Mouse (Mus musculus): Measurements from ENCODE around the gene Rnf150.

Gene Rnf150

DNA sequence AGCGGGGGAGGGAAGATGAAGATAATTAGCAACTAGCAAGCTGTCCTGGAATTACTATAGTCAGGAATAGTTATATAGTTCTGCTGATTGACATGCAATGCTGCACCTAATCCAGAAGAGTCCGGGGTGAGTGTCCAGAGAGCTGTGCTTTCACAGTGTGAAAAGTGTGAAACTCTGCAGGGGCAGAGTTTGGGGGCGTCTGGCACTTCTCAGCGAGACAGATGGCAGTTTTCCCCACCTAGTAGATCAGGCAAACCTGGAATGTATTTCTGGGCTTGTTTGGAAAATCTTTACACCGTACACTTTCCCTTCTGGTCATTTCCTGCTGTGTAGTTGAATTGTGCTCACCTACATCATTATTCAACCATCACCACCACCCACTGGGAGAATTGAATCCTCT, 148.6 kb downstream of the Rnf150 start:
- no peak for DNase-seq (ENCODE audit: low spot score)

DNA sequence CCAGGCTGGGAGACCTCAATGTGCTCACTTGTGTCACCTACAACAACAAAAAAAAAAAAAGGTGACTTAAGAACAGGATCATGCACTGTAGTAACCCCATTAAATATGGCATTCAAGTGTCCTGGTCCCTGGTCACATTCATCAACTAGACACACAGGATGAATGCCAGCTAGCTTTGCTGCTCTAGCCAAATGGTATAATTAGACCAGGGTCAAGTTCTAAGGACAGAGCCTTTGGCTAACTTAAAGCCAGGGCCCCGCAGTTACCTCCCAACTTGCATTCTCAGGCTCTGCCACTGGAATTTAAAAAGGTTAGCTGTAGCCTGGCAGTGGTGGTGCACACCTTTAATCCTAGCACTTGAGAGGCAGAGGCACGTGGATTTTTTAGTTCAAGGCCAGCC, 165.1 kb downstream of the Rnf150 start:
- no peak for DNase-seq (ENCODE audit: low spot score)

DNA sequence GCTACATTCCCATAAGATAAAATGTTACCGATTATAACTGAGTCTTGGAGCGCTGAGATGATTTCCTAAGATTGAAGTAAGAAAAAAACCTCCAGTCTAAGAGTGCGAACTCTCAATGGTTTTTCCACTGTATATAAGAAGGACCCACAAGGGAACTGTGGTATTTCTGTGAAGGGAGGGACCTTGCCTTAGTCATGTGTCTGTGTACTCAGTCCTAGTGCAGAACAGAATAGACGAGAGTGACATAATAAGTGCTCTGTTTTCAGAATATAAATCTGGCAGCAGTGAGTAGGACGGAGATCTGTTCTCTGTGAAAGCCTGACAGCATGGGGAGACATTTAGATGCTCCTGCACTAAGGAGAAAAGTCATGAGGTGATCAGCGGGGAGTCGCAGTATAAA, 169.6 kb downstream of the Rnf150 start:
- no peak for DNase-seq (ENCODE audit: low spot score)

- no peak for DNase-seq (ENCODE audit: low spot score)
Measured at GRCm38 (mm10) chr8:83035141-83035540, 172.0 kb downstream of the Rnf150 start.

GRCm38 (mm10) chr8:83036521-83037166, 173.5 kb downstream of the Rnf150 start:
- no peak for DNase-seq (ENCODE audit: low spot score)

DNA sequence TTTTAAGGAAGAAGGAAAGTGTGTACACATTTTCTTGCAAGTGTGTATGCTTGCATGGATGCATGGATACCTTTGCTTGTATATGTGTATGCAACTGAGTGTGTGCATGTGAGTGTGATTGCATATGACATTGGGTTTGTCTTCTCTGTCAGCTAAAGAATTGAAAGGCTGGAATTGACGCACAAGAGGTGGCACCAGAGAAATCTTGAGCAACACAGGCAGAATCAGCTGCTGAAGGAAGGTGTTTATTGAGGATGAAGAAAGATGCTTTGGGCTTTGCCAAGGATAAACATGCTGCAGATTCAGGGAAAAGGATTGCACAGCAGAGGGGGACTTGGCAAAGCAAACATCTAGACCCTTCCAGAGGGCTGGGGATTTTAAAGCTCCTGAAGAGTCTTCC, 174.2 kb downstream of the Rnf150 start:
- DNase-seq (ENCODE audit: low spot score): no peak

- no peak for DNase-seq (ENCODE audit: low spot score)
Measured at GRCm38 (mm10) chr8:83038575-83038974, 175.4 kb downstream of the Rnf150 start.

DNA sequence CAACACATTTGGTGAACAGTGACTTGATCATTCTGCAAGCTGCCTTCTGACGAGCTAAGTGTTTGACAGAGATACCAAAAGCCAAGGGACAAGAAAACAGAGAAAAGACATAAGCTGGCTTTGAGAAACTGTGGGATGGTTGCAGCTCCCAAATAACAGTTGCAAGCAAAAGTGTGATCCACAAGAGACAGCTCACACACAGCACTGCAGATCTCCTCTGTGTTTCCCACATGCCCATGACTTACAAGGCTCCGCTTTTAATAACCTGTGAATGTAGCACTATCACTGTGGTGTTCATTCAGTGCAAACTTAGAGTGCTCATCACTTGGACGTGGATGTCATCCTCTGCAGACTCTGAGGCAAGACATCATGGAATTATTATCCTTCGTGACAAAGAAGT, 178.3 kb downstream of the Rnf150 start:
- no peak for DNase-seq (ENCODE audit: low spot score)

- DNase-seq (ENCODE audit: low spot score): no peak
Measured at GRCm38 (mm10) chr8:83046912-83047311, 183.8 kb downstream of the Rnf150 start.

GRCm38 (mm10) chr8:83048527-83048926, 185.4 kb downstream of the Rnf150 start:
- no peak for DNase-seq (ENCODE audit: low spot score)

- DNase-seq (ENCODE audit: low spot score): no peak
Measured at GRCm38 (mm10) chr8:83049171-83049601, 186.0 kb downstream of the Rnf150 start.

GRCm38 (mm10) chr8:83049616-83050015, 186.5 kb downstream of the Rnf150 start:
- no peak for DNase-seq (ENCODE audit: low spot score)

GRCm38 (mm10) chr8:83052896-83053295, 189.7 kb downstream of the Rnf150 start:
- no peak for DNase-seq (ENCODE audit: low spot score)

DNA sequence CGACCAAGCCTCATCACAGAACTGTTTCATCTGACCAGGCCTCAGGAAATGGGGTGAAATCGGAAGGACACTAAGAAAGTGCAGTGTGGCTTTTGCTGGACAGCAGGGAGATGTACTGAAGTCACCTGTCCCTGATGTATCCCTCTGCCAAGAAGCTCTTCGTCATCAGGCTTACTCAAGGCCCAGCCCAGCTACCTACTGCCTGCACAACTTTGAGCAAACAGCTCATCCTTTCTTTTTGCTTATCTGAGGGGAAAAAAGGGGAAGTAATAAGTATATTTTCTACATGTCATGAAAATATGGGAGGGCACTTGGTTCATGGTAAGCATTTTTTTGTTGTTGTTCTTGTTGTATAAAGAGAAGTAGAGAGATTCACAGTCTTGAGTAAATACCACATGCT, 191.6 kb downstream of the Rnf150 start:
- no peak for DNase-seq (ENCODE audit: low spot score)

- no peak for DNase-seq (ENCODE audit: low spot score)
Measured at GRCm38 (mm10) chr8:83058951-83059350, 195.8 kb downstream of the Rnf150 start.

GRCm38 (mm10) chr8:83060076-83060475, 196.9 kb downstream of the Rnf150 start:
- no peak for DNase-seq (ENCODE audit: low spot score)

DNA sequence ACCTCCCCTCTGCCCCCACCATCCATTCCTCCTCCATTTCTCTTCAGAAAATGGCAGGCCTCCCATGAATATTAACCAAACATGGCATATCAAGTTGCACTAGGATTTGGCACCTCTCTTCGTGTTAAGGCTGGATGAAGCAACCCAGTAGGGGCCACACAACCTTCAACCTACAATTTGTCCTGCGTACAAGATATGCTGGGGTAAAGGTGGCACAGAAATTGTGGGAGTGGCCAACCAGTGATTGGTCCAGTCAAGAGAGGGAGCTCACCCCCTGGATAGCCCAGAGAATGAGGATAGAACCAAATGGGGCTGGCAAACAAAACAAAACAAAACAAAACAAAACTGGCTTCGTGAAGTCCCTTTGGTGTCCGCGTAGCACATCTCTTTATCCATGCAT, 198.1 kb downstream of the Rnf150 start:
- DNase-seq (ENCODE audit: low spot score): no peak

- no peak for DNase-seq (ENCODE audit: low spot score)
Measured at GRCm38 (mm10) chr8:83061873-83062272, 198.7 kb downstream of the Rnf150 start.

- no peak for DNase-seq (ENCODE audit: low spot score)
Measured at GRCm38 (mm10) chr8:83062276-83062675, 199.1 kb downstream of the Rnf150 start.

- no peak for DNase-seq (ENCODE audit: low spot score)
Measured at GRCm38 (mm10) chr8:83064096-83064495, 200.9 kb downstream of the Rnf150 start.

DNA sequence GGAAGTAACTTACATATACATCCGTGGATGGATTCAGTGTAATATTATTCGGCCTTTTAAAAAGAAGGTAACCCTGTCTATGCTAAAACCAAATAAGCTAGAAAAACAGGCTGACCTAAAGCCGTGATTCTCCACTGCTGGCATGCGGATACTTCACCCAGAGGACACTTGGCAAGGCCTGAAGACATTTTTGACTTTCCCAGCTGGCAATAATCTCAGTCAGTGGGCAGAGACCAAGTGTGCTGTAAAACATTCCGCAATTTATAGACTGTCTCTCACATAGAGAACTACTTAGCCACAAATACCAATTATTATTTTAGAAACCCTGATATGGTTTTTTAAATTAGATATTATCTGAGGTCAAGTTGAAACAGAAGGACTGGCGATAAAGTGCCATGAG, 202.9 kb downstream of the Rnf150 start:
- DNase-seq (ENCODE audit: low spot score): no peak

DNA sequence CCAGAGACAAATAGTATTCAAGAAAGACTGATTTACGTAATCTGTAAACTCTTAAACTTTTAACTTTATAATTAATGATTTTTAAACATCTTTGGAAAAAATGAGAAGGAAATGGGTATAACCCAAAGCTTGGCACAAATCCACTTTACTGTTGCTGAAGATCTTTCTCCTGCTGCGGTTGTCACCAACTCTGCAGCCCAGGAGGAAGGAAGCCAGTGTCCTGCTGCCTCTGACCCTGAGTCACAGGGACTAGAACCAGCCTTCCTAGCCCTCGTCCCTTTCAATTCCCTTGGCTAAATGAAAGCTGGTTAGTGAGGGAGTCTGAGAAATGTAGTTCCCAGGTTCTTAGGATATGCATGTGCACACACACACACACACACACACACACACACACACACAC, 203.7 kb downstream of the Rnf150 start:
- no peak for DNase-seq (ENCODE audit: low spot score)

GRCm38 (mm10) chr8:83067906-83068305, 204.8 kb downstream of the Rnf150 start:
- no peak for DNase-seq (ENCODE audit: low spot score)

DNA sequence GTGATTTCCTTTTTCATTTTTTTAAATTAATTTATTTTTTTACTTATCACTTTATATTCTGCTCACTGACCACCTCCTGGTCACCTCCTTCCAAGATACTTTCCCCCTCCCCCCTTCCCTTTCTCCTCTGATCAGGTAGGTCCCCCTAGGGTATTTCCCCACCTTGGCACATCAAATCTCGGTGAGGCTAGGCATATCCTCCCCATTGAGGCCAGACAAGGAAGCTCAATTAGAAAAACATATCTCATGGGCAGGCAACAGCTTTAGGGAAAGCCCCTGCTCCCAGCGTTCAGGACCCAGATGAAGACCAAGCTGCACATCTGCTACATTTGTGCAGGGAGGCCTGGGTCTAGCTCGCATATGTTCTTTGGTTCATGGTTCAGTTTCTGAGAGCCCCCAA, 211.1 kb downstream of the Rnf150 start:
- no peak for DNase-seq (ENCODE audit: low spot score)

DNA sequence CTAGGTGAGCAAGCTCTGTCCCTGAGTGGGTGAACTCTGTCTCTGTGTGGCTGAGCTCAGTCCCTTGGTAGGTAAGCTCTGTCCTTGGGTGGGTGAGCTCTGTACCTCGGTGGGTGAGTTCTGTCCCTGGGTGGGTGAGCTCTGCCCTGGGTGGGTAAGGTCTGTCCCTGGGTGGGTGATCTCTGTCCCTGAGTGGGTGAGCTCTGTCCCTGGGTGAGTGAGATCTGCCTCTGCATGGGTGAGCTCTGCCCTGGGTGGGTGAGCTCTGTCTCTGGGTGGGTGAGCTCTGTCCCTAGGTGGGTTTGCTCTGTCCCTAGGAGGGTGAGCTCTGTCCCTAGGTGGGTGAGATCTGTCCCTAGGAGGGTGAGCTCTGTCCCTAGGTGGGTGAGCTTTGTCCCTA, 213.5 kb downstream of the Rnf150 start:
- DNase-seq (ENCODE audit: low spot score): no peak

All from urinary bladder, postnatal 25 days (tissue).